Comparison of ENCODE assay signal across 19 mouse cellular contexts in genomic region chr17:30607330-30607729, GRCm38 (mm10). TPM values are rescaled to one million over a fixed set of nuclear protein-coding genes. Genes with fewer than 3 reads are reported as not detected.
A peak's percentile ranks its signal among the peaks of the same experiment; 100 is the strongest.
DNase-seq lines count a peak whose midpoint lies in the region; ATAC-seq and TF ChIP-seq lines count a peak whose summit lies in the region.
"Had no signal": no experiment of that assay in that cellular context is flagged by ENCODE, and none has a peak within 500 bp of the region (broad histone marks: within the 10 kb centered on the region; RNA-seq: fewer than 3 reads in every experiment).

No protein-coding gene starts in this region.

- TF ChIP-seq CTCF in liver, adult 2 months (IDR thresholded peaks at IDR 0.05; ENCODE audit: low read depth, low read length) = no peak

- peaks cover 41% of the 10 kb centered on the region for H3K4me1 ChIP-seq in liver, adult 2 months (ENCODE audit: control insufficient read depth, insufficient read depth, low read length)
- H3K4me1 ChIP-seq in liver, embryonic 11.5 days (replicated peaks; ENCODE audit: control insufficient read depth, insufficient read depth, low read length) = peaks cover 27% of the 10 kb centered on the region
- peaks cover 51% of the 10 kb centered on the region for H3K4me1 ChIP-seq in liver, embryonic 15.5 days (replicated peaks)

- DNase-seq in heart, adult 11 months = peak; percentile 82
- DNase-seq in heart, adult 9 months (ENCODE audit: low spot score in 2 of 2) = no peak
- peak; percentile 60 for DNase-seq in liver, adult 2 months (ENCODE audit: extremely low read depth, low read depth, low spot score)
- DNase-seq in liver, embryonic 11.5 days (ENCODE audit: low spot score) = no peak
- peak; percentile 75 for DNase-seq in R1 (ENCODE audit: low read depth, low spot score)
- DNase-seq in left cerebral cortex, adult 9 months (ENCODE audit: low spot score in 2 of 2) = no peak
- DNase-seq in right cerebral cortex, postnatal 10 days (ENCODE audit: low spot score in 2 of 2) = no peak
- DNase-seq: adrenal gland, postnatal 10 days; B cell, adult 2 months; cerebellum, adult 8-10 months; heart, adult 18-20 months; kidney, adult 8-10 months; layer of hippocampus, adult 9-11 months; lung, adult 18-20 months; right cerebral cortex, postnatal 25 days; thymus, adult 2 months had no signal

- H3K79me2 ChIP-seq in liver, adult 2 months (ENCODE audit: control insufficient read depth, insufficient read depth, low read length) = peaks cover 45% of the 10 kb centered on the region

- H3K4me2 ChIP-seq in liver, embryonic 11.5 days = no peak overlapping the region
- H3K4me2 ChIP-seq in liver, embryonic 15.5 days = no peak overlapping the region
- H3K4me2 ChIP-seq: hindbrain, embryonic 14.5 days; midbrain, embryonic 15.5 days had no signal

- no peaks in the 10 kb centered on the region for H3K27me3 ChIP-seq in liver, adult 2 months (ENCODE audit: control insufficient read depth, insufficient read depth, low read length)
- H3K27me3 ChIP-seq in liver, embryonic 11.5 days (replicated peaks; ENCODE audit: control insufficient read depth, insufficient read depth, low read length) = no peaks in the 10 kb centered on the region
- no peaks in the 10 kb centered on the region for H3K27me3 ChIP-seq in liver, embryonic 15.5 days
- H3K27me3 ChIP-seq: midbrain, embryonic 15.5 days had no signal

- ATAC-seq in liver, embryonic 11.5 days (replicated peaks; ENCODE audit: low FRiP score) = no peak
- ATAC-seq in liver, embryonic 15.5 days (ENCODE audit: insufficient read depth) = no peak
- ATAC-seq: midbrain, embryonic 15.5 days had no signal

- 46% methylated on average over 7 of the region's 7 CpGs for WGBS in liver, adult 2 months
- WGBS in liver, embryonic 11.5 days = 95% methylated on average over 7 of the region's 7 CpGs
- WGBS in liver, embryonic 15.5 days (ENCODE audit: insufficient replicate concordance) = 87% methylated on average over 7 of the region's 7 CpGs

- H3K27ac ChIP-seq in liver, adult 2 months (replicated peaks; ENCODE audit: insufficient read depth, low read depth, low read length) = peak overlapping the region; percentile 34
- H3K27ac ChIP-seq in liver, embryonic 11.5 days (ENCODE audit: low read depth, low read length) = no peak overlapping the region
- H3K27ac ChIP-seq in liver, embryonic 15.5 days (replicated peaks) = peak overlapping the region; percentile 10; the same call in 1 of the 2 replicates
- H3K27ac ChIP-seq: hindbrain, embryonic 14.5 days; midbrain, embryonic 15.5 days had no signal

- H3K4me3 ChIP-seq in liver, adult 2 months (ENCODE audit: insufficient read depth, low read depth, low read length) = no peak overlapping the region
- H3K4me3 ChIP-seq in liver, embryonic 11.5 days (ENCODE audit: low read depth, low read length) = no peak overlapping the region
- no peak overlapping the region for H3K4me3 ChIP-seq in liver, embryonic 15.5 days (replicated peaks)
- H3K4me3 ChIP-seq: midbrain, embryonic 15.5 days had no signal

- no peak for TF ChIP-seq POLR2A in liver, adult 2 months (IDR thresholded peaks at IDR 0.05; ENCODE audit: extremely low read depth, insufficient read depth, low read length)

- H3K9ac ChIP-seq in liver, adult 2 months (ENCODE audit: low read depth, low read length) = peak overlapping the region; percentile 24; the same call in 1 of the 2 replicates
- H3K9ac ChIP-seq in liver, embryonic 11.5 days (ENCODE audit: low read depth, low read length) = no peak overlapping the region
- no peak overlapping the region for H3K9ac ChIP-seq in liver, embryonic 15.5 days
- H3K9ac ChIP-seq: hindbrain, embryonic 14.5 days; midbrain, embryonic 15.5 days had no signal

- no peaks in the 10 kb centered on the region for H3K9me3 ChIP-seq in liver, embryonic 11.5 days (ENCODE audit: control insufficient read depth, low read length)
- H3K9me3 ChIP-seq in liver, embryonic 15.5 days (replicated peaks) = no peaks in the 10 kb centered on the region
- H3K9me3 ChIP-seq: midbrain, embryonic 15.5 days had no signal

- peaks cover 14% of the 10 kb centered on the region; the same call in 1 of the 2 replicates for H3K36me3 ChIP-seq in liver, adult 2 months (ENCODE audit: control insufficient read depth, insufficient read depth, low read length)
- peaks cover 13% of the 10 kb centered on the region for H3K36me3 ChIP-seq in liver, embryonic 11.5 days (ENCODE audit: control insufficient read depth, insufficient read depth, low read length)
- peaks cover 58% of the 10 kb centered on the region for H3K36me3 ChIP-seq in liver, embryonic 15.5 days (replicated peaks)
- H3K36me3 ChIP-seq: midbrain, embryonic 15.5 days had no signal

RNA-seq across cellular contexts. Expression of gene Dnah8, which starts 16.8 kb away (rescaled TPM):
- 0.13 and 0.18 TPM in 2 replicates for total RNA-seq in liver, adult 2 months (2014; rRNA removed)
- 0.15 and 0.20 TPM in 2 replicates for polyA plus RNA-seq in liver, adult 2 months (2012; rRNA removed)
- 4.4 and 4.7 TPM in 2 replicates for polyA plus RNA-seq in liver, embryonic 11.5 days (2014; fragmentation: Nextera tagmentation; extraction: Ambion mirVana)
- polyA plus RNA-seq in liver, embryonic 15.5 days (2015; fragmentation: Nextera tagmentation; extraction: Ambion mirVana) = 1.1 and 1.4 TPM in 2 replicates

RNA-seq across cellular contexts. Expression of gene Glo1, which starts 19.3 kb away (rescaled TPM):
- total RNA-seq in liver, adult 2 months (2014; rRNA removed) = 384 and 388 TPM in 2 replicates
- polyA plus RNA-seq in liver, adult 2 months (2012; rRNA removed) = 229 and 239 TPM in 2 replicates
- polyA plus RNA-seq in liver, embryonic 11.5 days (2014; fragmentation: Nextera tagmentation; extraction: Ambion mirVana) = 310 and 314 TPM in 2 replicates
- 234 and 243 TPM in 2 replicates for polyA plus RNA-seq in liver, embryonic 15.5 days (2015; fragmentation: Nextera tagmentation; extraction: Ambion mirVana)

RNA-seq across cellular contexts. Expression of gene Btbd9, which starts 31.0 kb away (rescaled TPM):
- total RNA-seq in liver, adult 2 months (2014; rRNA removed) = 12.8 and 14.7 TPM in 2 replicates
- 12.7 and 15.8 TPM in 2 replicates for polyA plus RNA-seq in liver, adult 2 months (2012; rRNA removed)
- 28.6 and 33.4 TPM in 2 replicates for polyA plus RNA-seq in liver, embryonic 11.5 days (2014; fragmentation: Nextera tagmentation; extraction: Ambion mirVana)
- polyA plus RNA-seq in liver, embryonic 15.5 days (2015; fragmentation: Nextera tagmentation; extraction: Ambion mirVana) = 12.2 and 15.4 TPM in 2 replicates

Comparison
In these comparisons a context has a peak if more than half of its experiments do, and no peak if none do; other contexts are left out.
1. DNase-seq: peak in heart, adult 11 months (single experiment), liver, adult 2 months (single experiment) and R1 (single experiment); none in heart, adult 9 months (0 of 2), liver, embryonic 11.5 days (single experiment), left cerebral cortex, adult 9 months (0 of 2) and right cerebral cortex, postnatal 10 days (0 of 2).